Mouse (Mus musculus) thymus, adult 2 months (tissue): Measurements from ENCODE around the gene Tnk2.

Source experiments
- CTCF ChIP-seq: fragments of 200-500 bp; IDR thresholded peaks from 2 replicates; pipeline ENCODE4 v1.5.1; 2012; ENCODE audit warnings: mild to moderate bottlenecking, control low read depth, low read length, moderate library complexity, borderline replicate concordance; ENCODE audit not compliant: control insufficient read depth, poor library complexity, insufficient read depth; ENCODE audit errors: extremely low read depth
- POLR2A ChIP-seq: fragments of 200-500 bp; IDR thresholded peaks from 2 replicates; pipeline ENCODE4 v1.6.1; 2012; ENCODE audit warnings: mild to moderate bottlenecking, low read length, control low read depth, moderate library complexity; ENCODE audit not compliant: control insufficient read depth, poor library complexity, insufficient read depth; ENCODE audit errors: extremely low read depth

DNA sequence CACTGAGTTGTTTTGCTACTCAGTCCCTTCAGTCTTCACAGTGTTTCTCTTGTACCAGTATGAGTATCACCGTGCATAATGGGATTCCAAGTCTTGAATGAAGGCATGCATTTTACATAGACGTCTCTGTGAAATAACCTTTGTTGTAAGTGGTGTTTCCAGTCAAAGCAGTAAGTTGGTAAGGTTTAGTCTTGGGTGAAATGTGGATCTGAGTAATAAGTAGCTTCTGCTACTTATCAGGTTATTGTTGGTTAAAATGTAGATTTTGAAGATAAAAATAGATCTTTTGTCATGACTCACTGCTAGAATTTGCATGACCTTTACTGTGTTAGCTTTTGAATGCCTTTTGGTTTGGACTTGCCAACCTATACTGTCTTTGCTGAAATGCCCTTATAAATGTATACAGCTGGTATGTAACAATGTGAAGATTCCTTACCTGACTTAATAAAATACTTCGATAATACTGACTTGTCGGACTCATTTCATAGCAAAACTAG is 11.3 kb upstream of the Tnk2 start:
- TF ChIP-seq CTCF (no peak), POLR2A (no peak)
